Mouse (Mus musculus) CH12.LX (cell line): ENCODE measurements at regions not wholly inside any gene's neighbourhood (a gene's known extent, or its start where the extent isn't known, plus 50 kb on each side); places are given as distances from the start of the nearest gene placed in this dataset.

Source experiments
- CTCF ChIP-seq, 2 experiments: IDR thresholded peaks in 1 of 2; conservative IDR thresholded peaks in 1 of 2; 2 replicates each; pipeline ENCODE4 v1.5.1; 2011 to 2012; ENCODE audit warnings: low read depth in 2 of 2, low read length in 2 of 2, improper control_type of control experiment in 1 of 2, inconsistent platforms in 1 of 2, mild to moderate bottlenecking in 1 of 2, moderate library complexity in 1 of 2
- ELF1 ChIP-seq: IDR thresholded peaks from 2 replicates; pipeline ENCODE4 v1.6.1; 2014; ENCODE audit warnings: low read depth, mild to moderate bottlenecking, inconsistent platforms, low read length, improper control_type of control experiment
- ETS1 ChIP-seq: conservative IDR thresholded peaks from 2 replicates; pipeline ENCODE4 v1.6.1; 2012; ENCODE audit warnings: low read depth, mild to moderate bottlenecking, inconsistent platforms, low read length, improper control_type of control experiment, moderate library complexity
- IRF4 ChIP-seq: IDR thresholded peaks from 2 replicates; pipeline ENCODE4 v1.6.1; 2014; ENCODE audit warnings: low read depth, mild to moderate bottlenecking, inconsistent platforms, low read length, improper control_type of control experiment
- MAX ChIP-seq: IDR thresholded peaks from 2 replicates; pipeline ENCODE4 v1.6.1; 2011; ENCODE audit warnings: low read length, improper control_type of control experiment
- MXI1 ChIP-seq: IDR thresholded peaks from 2 replicates; pipeline ENCODE4 v1.6.1; 2011; ENCODE audit warnings: mild to moderate bottlenecking, low read depth, low read length, improper control_type of control experiment
- NELFE ChIP-seq: IDR thresholded peaks from 2 replicates; pipeline ENCODE4 v1.6.1; 2011; ENCODE audit warnings: low read depth, low read length, improper control_type of control experiment
- POLR2AphosphoS2 ChIP-seq: IDR thresholded peaks from 2 replicates; pipeline ENCODE4 v1.6.1; 2011; ENCODE audit warnings: low read depth, low read length, improper control_type of control experiment
- SIN3A ChIP-seq: IDR thresholded peaks from 2 replicates; pipeline ENCODE4 v1.6.1; 2012; ENCODE audit warnings: low read length, improper control_type of control experiment, inconsistent platforms
- TCF12 ChIP-seq: IDR thresholded peaks from 2 replicates; pipeline ENCODE4 v1.6.1; 2014; ENCODE audit warnings: low read depth, mild to moderate bottlenecking, inconsistent platforms, low read length, improper control_type of control experiment
- USF1 ChIP-seq: IDR thresholded peaks from 2 replicates; pipeline ENCODE4 v1.6.1; 2014; ENCODE audit warnings: low read depth, mild to moderate bottlenecking, inconsistent platforms, low read length, improper control_type of control experiment

GRCm38 (mm10) chr15:93766981-93767380 is 171.3 kb upstream of the Prickle1 start:
- TF ChIP-seq TCF12 (no peak), IRF4 (no peak), SIN3A (no peak), NELFE (no peak), ETS1 (no peak), MAX (no peak), ELF1 (no peak), CTCF (conservative IDR thresholded peaks at IDR 0.05 in 1 of 2, IDR thresholded peaks at IDR 0.05 in 1 of 2; ENCODE audit: low read depth in 2 of 2, low read length in 2 of 2) (no peak), USF1 (no peak), MXI1 (no peak), POLR2AphosphoS2 (no peak)
